Mouse (Mus musculus) kidney, adult 2 months (tissue): Measurements from ENCODE around the gene Olfr420.

Experiments
- CTCF ChIP-seq: fragments of 200-500 bp; conservative IDR thresholded peaks from 2 replicates; pipeline ENCODE4 v1.5.1; 2011; ENCODE audit warnings: low read depth, mild to moderate bottlenecking, control low read depth, low read length, moderate library complexity, mixed read lengths; ENCODE audit not compliant: insufficient read depth, insufficient read length
- POLR2A ChIP-seq: fragments of 200-500 bp; IDR thresholded peaks from one replicate; pipeline ENCODE4 v1.6.1; 2011; ENCODE audit warnings: low read depth, low read length, control low read depth

- TF ChIP-seq POLR2A (no peak), CTCF (no peak)
These were observed 13.6 kb downstream of the Olfr420 start for GRCm38 (mm10) chr1:174169024-174169423.
